Mouse (Mus musculus) kidney, adult 2 months (tissue): Measurements from ENCODE around the gene Olfr104-ps. TPM values are rescaled to one million over a fixed set of nuclear protein-coding genes. Genes with fewer than 3 reads are reported as not detected.

Experiments used
- DNase-seq: peaks from one replicate; pipeline ENCODE4 v3.0.0; 2021
- H3K27ac ChIP-seq: fragments of 200-500 bp; 2 replicates; pipeline ENCODE4 v1.5.1; 2012; ENCODE audit warnings: low read depth, low read length, control low read depth, inconsistent platforms; ENCODE audit not compliant: insufficient read depth
- H3K27me3 ChIP-seq: fragments of 200-500 bp; replicated peaks from 2 replicates; pipeline ENCODE4 v1.6.1; 2012; ENCODE audit warnings: mild to moderate bottlenecking, moderate library complexity, low read length, inconsistent platforms; ENCODE audit not compliant: control insufficient read depth, insufficient read depth
- H3K36me3 ChIP-seq: fragments of 200-500 bp; 2 replicates; pipeline ENCODE4 v1.6.1; 2012; ENCODE audit warnings: mild to moderate bottlenecking, moderate library complexity, low read length, inconsistent platforms; ENCODE audit not compliant: control insufficient read depth, insufficient read depth
- H3K4me1 ChIP-seq: fragments of 200-500 bp; 2 replicates; pipeline ENCODE4 v1.6.1; 2011; ENCODE audit warnings: low read length; ENCODE audit not compliant: control insufficient read depth, insufficient read depth
- H3K4me3 ChIP-seq: fragments of 200-500 bp; 2 replicates; pipeline ENCODE4 v1.5.1; 2011; ENCODE audit warnings: mild to moderate bottlenecking, low read depth, low read length, control low read depth; ENCODE audit not compliant: insufficient read depth
- CTCF ChIP-seq: fragments of 200-500 bp; conservative IDR thresholded peaks from 2 replicates; pipeline ENCODE4 v1.5.1; 2011; ENCODE audit warnings: low read depth, mild to moderate bottlenecking, control low read depth, low read length, moderate library complexity, mixed read lengths; ENCODE audit not compliant: insufficient read depth, insufficient read length
- POLR2A ChIP-seq: fragments of 200-500 bp; IDR thresholded peaks from one replicate; pipeline ENCODE4 v1.6.1; 2011; ENCODE audit warnings: low read depth, low read length, control low read depth
- polyA plus RNA-seq: library from polyadenylated mRNA; depleted of rRNA; stranded (reverse); fragments of >200 nt; gene quantifications from 2 replicates; pipeline ENCODE4 v1.2.3, GENCODE M21; 2012; rRNA removed

The Olfr104-ps gene
- polyA plus RNA-seq, 1 experiment: not detected

DNA sequence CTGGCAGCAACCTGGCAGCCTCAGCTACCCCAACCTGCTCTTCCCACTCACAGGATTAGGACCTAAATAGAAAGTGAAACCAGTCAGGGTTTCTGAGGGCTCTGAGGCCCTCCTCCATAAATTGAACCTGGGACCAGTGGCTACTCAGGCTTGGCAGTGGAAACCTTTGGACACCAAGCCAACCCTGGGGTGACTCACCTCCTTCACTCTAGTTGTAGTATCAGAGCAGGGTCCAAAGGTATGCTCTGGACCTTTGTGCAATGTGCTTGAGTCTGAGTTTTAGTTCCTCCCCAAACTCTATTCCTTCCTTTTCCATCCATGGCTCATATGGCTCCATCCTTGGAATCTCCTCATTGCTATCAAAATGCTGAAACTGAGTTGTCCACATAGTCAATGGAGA, 54.0 kb downstream of the Olfr104-ps start:
- TF ChIP-seq CTCF (no peak), POLR2A (no peak)
- DNase-seq: no peak

More for the DNA sequence above, 54.0 kb downstream of the Olfr104-ps start:
- no peak overlapping the region for H3K4me3 ChIP-seq
- no peaks in the 10 kb centered on the region for H3K36me3 ChIP-seq
- H3K27ac ChIP-seq: no peak overlapping the region
- no peaks in the 10 kb centered on the region for H3K4me1 ChIP-seq
- H3K27me3 ChIP-seq: no peaks in the 10 kb centered on the region

Other genes starting within 250 kb of the Olfr104-ps start
- gene Olfr92, start 239.5 kb upstream of the Olfr104-ps start, polyA plus RNA-seq: not detected in 2 replicates
- not detected in 2 replicates for gene Olfr93, start 198.1 kb upstream of the Olfr104-ps start, polyA plus RNA-seq
- 0.20 and 1.6 TPM in 2 replicates for gene Ubd, start 165.7 kb upstream of the Olfr104-ps start, polyA plus RNA-seq
- not detected in 2 replicates for gene Olfr94, start 158.6 kb upstream of the Olfr104-ps start, polyA plus RNA-seq
- not detected in 2 replicates for gene Olfr95, start 146.5 kb upstream of the Olfr104-ps start, polyA plus RNA-seq
- gene Olfr96, start 139.4 kb upstream of the Olfr104-ps start, polyA plus RNA-seq: not detected in 2 replicates
- not detected in 2 replicates for gene Olfr97, start 122.3 kb upstream of the Olfr104-ps start, polyA plus RNA-seq
- not detected in 2 replicates for gene Olfr98, start 95.8 kb upstream of the Olfr104-ps start, polyA plus RNA-seq
- gene H2-M3, start 89.4 kb upstream of the Olfr104-ps start, polyA plus RNA-seq: 4.0 and 6.0 TPM in 2 replicates
- gene Olfr99, start 76.1 kb upstream of the Olfr104-ps start, polyA plus RNA-seq: not detected in 2 replicates
- not detected in 2 replicates for gene Olfr101, start 55.3 kb upstream of the Olfr104-ps start, polyA plus RNA-seq
- not detected in 2 replicates for gene Olfr102, start 42.5 kb upstream of the Olfr104-ps start, polyA plus RNA-seq
- gene Olfr103, start 19.9 kb upstream of the Olfr104-ps start, polyA plus RNA-seq: not detected in 2 replicates
- gene Olfr105-ps, start 19.5 kb downstream of the Olfr104-ps start, polyA plus RNA-seq: not detected in 2 replicates
- not detected in 2 replicates for gene Olfr106-ps, start 30.8 kb downstream of the Olfr104-ps start, polyA plus RNA-seq
- not detected in 2 replicates for gene Olfr107, start 39.6 kb downstream of the Olfr104-ps start, polyA plus RNA-seq
- not detected in 2 replicates for gene Olfr108, start 85.9 kb downstream of the Olfr104-ps start, polyA plus RNA-seq
- not detected in 2 replicates for gene Olfr109, start 99.3 kb downstream of the Olfr104-ps start, polyA plus RNA-seq
- 0.18 and 1.3 TPM in 2 replicates for gene H2-M2, start 124.0 kb downstream of the Olfr104-ps start, polyA plus RNA-seq
- gene Olfr110, start 132.9 kb downstream of the Olfr104-ps start, polyA plus RNA-seq: not detected in 2 replicates
- 0.08 and 0.25 TPM in 2 replicates for gene Olfr111, start 148.4 kb downstream of the Olfr104-ps start, polyA plus RNA-seq
- gene Olfr112, start 209.9 kb downstream of the Olfr104-ps start, polyA plus RNA-seq: not detected in 2 replicates
- not detected in 2 replicates for gene Olfr113, start 218.1 kb downstream of the Olfr104-ps start, polyA plus RNA-seq
- not detected in 2 replicates for gene Olfr114, start 233.2 kb downstream of the Olfr104-ps start, polyA plus RNA-seq